Mouse (Mus musculus) embryonic facial prominence, embryonic 15.5 days (tissue): Measurements from ENCODE around the gene Lin52. TPM values are rescaled to one million over a fixed set of nuclear protein-coding genes. Genes with fewer than 3 reads are reported as not detected.

ENCODE experiments used
- ATAC-seq: fragments of 200-750 bp; cut with Nextera tagmentation; 2 replicates; pipeline ENCODE4 v1.8.0; 2017; ENCODE audit warnings: low read depth, moderate TSS enrichment; ENCODE audit not compliant: insufficient number of reproducible peaks, low FRiP score, low TSS enrichment
- H3K27ac ChIP-seq: fragments of 300-500 bp; sonication (generic); replicated peaks from 2 replicates; pipeline ENCODE4 v1.5.1; 2015; ENCODE audit warnings: mild to moderate bottlenecking, inconsistent platforms
- H3K27me3 ChIP-seq: fragments of 300-500 bp; sonication (generic); 2 replicates; pipeline ENCODE4 v1.6.1; 2015; ENCODE audit warnings: inconsistent platforms
- H3K36me3 ChIP-seq: fragments of 300-500 bp; sonication (generic); 2 replicates; pipeline ENCODE4 v1.6.1; 2015; ENCODE audit warnings: mild to moderate bottlenecking, inconsistent platforms
- H3K4me1 ChIP-seq: fragments of 300-500 bp; sonication (generic); 2 replicates; pipeline ENCODE4 v1.6.1; 2015; ENCODE audit warnings: inconsistent platforms
- H3K4me2 ChIP-seq: fragments of 300-500 bp; sonication (generic); replicated peaks from 2 replicates; pipeline ENCODE4 v1.6.1; 2015; ENCODE audit warnings: mild to moderate bottlenecking, inconsistent platforms
- H3K4me3 ChIP-seq: fragments of 300-500 bp; sonication (generic); replicated peaks from 2 replicates; pipeline ENCODE4 v1.5.1; 2015; ENCODE audit warnings: mild to moderate bottlenecking, inconsistent platforms
- H3K9ac ChIP-seq: fragments of 300-500 bp; sonication (generic); 2 replicates; pipeline ENCODE4 v1.6.1; 2015; ENCODE audit warnings: inconsistent platforms
- H3K9me3 ChIP-seq: fragments of 300-500 bp; sonication (generic); replicated peaks from 2 replicates; pipeline ENCODE4 v1.6.1; 2016; ENCODE audit warnings: inconsistent platforms
- WGBS: fragments of 180-500 bp; shearing (Covaris S2); methylation state at CpG from one replicate; pipeline ENCODE4 v1.1.7; 2015; 5-methylcytosine and 5-hydroxymethylcytosine counted together
- polyA plus RNA-seq: library from polyadenylated mRNA; unstranded; fragments of >200 nt; fragmentation: Nextera tagmentation; extraction: Ambion mirVana; gene quantifications from 2 replicates; pipeline ENCODE4 v1.2.1, GENCODE M21; 2015

Lin52 gene
- polyA plus RNA-seq, 1 experiment from 2014 or later = 19.6 TPM

- H3K9me3 ChIP-seq = no peaks in the 10 kb centered on the region
- no peak overlapping the region for H3K4me2 ChIP-seq
- no peaks in the 10 kb centered on the region for H3K36me3 ChIP-seq
- H3K27ac ChIP-seq = no peak overlapping the region
- H3K27me3 ChIP-seq = peaks cover 90% of the 10 kb centered on the region
- WGBS = 7% methylated on average over 7 of the region's 7 CpGs
- H3K9ac ChIP-seq = no peak overlapping the region
- H3K4me3 ChIP-seq = peak overlapping the region; percentile 3; the same call in 1 of the 2 replicates
- peaks cover 30% of the 10 kb centered on the region for H3K4me1 ChIP-seq
- ATAC-seq = no peak
Measured at GRCm38 (mm10) chr12:84572341-84572720, 121.1 kb downstream of the Lin52 start.

GRCm38 (mm10) chr12:84573094-84573493, 121.9 kb downstream of the Lin52 start:
- H3K4me3 ChIP-seq = no peak overlapping the region
- H3K27me3 ChIP-seq = peaks cover 90% of the 10 kb centered on the region
- H3K27ac ChIP-seq = no peak overlapping the region
- H3K36me3 ChIP-seq = no peaks in the 10 kb centered on the region
- no peaks in the 10 kb centered on the region for H3K9me3 ChIP-seq
- H3K4me1 ChIP-seq = peaks cover 30% of the 10 kb centered on the region
- no peak for ATAC-seq
- H3K9ac ChIP-seq = no peak overlapping the region
- H3K4me2 ChIP-seq = no peak overlapping the region
- 13% methylated on average over 7 of the region's 7 CpGs for WGBS

GRCm38 (mm10) chr12:84577768-84578439, 126.7 kb downstream of the Lin52 start:
- Histone ChIP-seq H3K4me1 (no peaks in the 10 kb centered on the region), H3K36me3 (no peaks in the 10 kb centered on the region), H3K27ac (no peak overlapping the region), H3K4me2 (no peak overlapping the region), H3K9ac (no peak overlapping the region), H3K27me3 (peaks cover 42% of the 10 kb centered on the region), H3K9me3 (no peaks in the 10 kb centered on the region), H3K4me3 (no peak overlapping the region)
- ATAC-seq = no peak
- 60% methylated on average over 11 of the region's 11 CpGs for WGBS

GRCm38 (mm10) chr12:84578440-84578770, 127.2 kb downstream of the Lin52 start:
- H3K4me1 ChIP-seq = no peaks in the 10 kb centered on the region
- H3K27ac ChIP-seq = no peak overlapping the region
- no peak overlapping the region for H3K4me2 ChIP-seq
- no peak for ATAC-seq
- no peaks in the 10 kb centered on the region for H3K36me3 ChIP-seq
- H3K9me3 ChIP-seq = no peaks in the 10 kb centered on the region
- H3K4me3 ChIP-seq = no peak overlapping the region
- H3K9ac ChIP-seq = no peak overlapping the region
- WGBS = 36% methylated on average over 5 of the region's 5 CpGs
- H3K27me3 ChIP-seq = peaks cover 37% of the 10 kb centered on the region

- H3K27ac ChIP-seq = no peak overlapping the region
- H3K36me3 ChIP-seq = no peaks in the 10 kb centered on the region
- H3K27me3 ChIP-seq = peaks cover 15% of the 10 kb centered on the region; the same call in 1 of the 2 replicates
- WGBS = 87% methylated on average over 2 of the region's 2 CpGs
- no peaks in the 10 kb centered on the region for H3K9me3 ChIP-seq
- no peak overlapping the region for H3K9ac ChIP-seq
- H3K4me3 ChIP-seq = no peak overlapping the region
- H3K4me1 ChIP-seq = no peaks in the 10 kb centered on the region
- no peak overlapping the region for H3K4me2 ChIP-seq
- ATAC-seq = no peak
Measured at GRCm38 (mm10) chr12:84581285-84581684, 130.1 kb downstream of the Lin52 start.

- peak overlapping the region; percentile 98 for H3K4me2 ChIP-seq
- H3K36me3 ChIP-seq = no peaks in the 10 kb centered on the region
- peak overlapping the region; percentile 50 for H3K9ac ChIP-seq
- H3K9me3 ChIP-seq = no peaks in the 10 kb centered on the region
- ATAC-seq = 0 out of 2 replicates have a peak, but pooled peaks have one; percentile 24
- WGBS = under 1% methylated on average over 54 of the region's 54 CpGs
- H3K27ac ChIP-seq = no peak overlapping the region
- no peaks in the 10 kb centered on the region for H3K27me3 ChIP-seq
- no peaks in the 10 kb centered on the region; the same call in 1 of the 2 replicates for H3K4me1 ChIP-seq
- H3K4me3 ChIP-seq = peak overlapping the region; percentile 54
Measured at GRCm38 (mm10) chr12:84589825-84590761, 138.9 kb downstream of the Lin52 start.

Other genes starting within 250 kb of the Lin52 start
- gene Elmsan1, start 232.5 kb upstream of the Lin52 start, polyA plus RNA-seq = 15.4 and 15.9 TPM in 2 replicates
- gene Ptgr2, start 166.2 kb upstream of the Lin52 start, polyA plus RNA-seq = 16.8 and 17.0 TPM in 2 replicates
- gene Zfp410, start 134.6 kb upstream of the Lin52 start, polyA plus RNA-seq = 80.1 and 81.7 TPM in 2 replicates
- 41.4 and 42.6 TPM in 2 replicates for gene Coq6, start 89.8 kb upstream of the Lin52 start, polyA plus RNA-seq
- 4.4 and 5.8 TPM in 2 replicates for gene Fam161b, start 89.6 kb upstream of the Lin52 start, polyA plus RNA-seq
- 22.0 and 24.1 TPM in 2 replicates for gene Entpd5, start 42.4 kb upstream of the Lin52 start, polyA plus RNA-seq
- gene Bbof1, start 42.4 kb upstream of the Lin52 start, polyA plus RNA-seq = 4.1 and 5.4 TPM in 2 replicates
- gene Rnf113a2, start 34.2 kb upstream of the Lin52 start, polyA plus RNA-seq = 23.5 and 23.8 TPM in 2 replicates
- gene Aldh6a1, start 418 bp upstream of the Lin52 start, polyA plus RNA-seq = 31.9 and 36.1 TPM in 2 replicates
- 0.07 and 0.28 TPM in 2 replicates for gene Vsx2, start 118.3 kb downstream of the Lin52 start, polyA plus RNA-seq
- gene Abcd4, start 166.0 kb downstream of the Lin52 start, polyA plus RNA-seq = 13.4 and 17.0 TPM in 2 replicates
- 0.05 and 0.13 TPM in 2 replicates for gene Vrtn, start 189.6 kb downstream of the Lin52 start, polyA plus RNA-seq
- gene Syndig1l, start 247.4 kb downstream of the Lin52 start, polyA plus RNA-seq = 0.11 TPM in 1 of 2 replicates, not detected in the other